Mouse (Mus musculus): ENCODE measurements around the gene Mtif3. TPM values are rescaled to one million over a fixed set of nuclear protein-coding genes. Genes with fewer than 3 reads are reported as not detected.
"Not testable (repeated sequence)": the region's sequence is repeated elsewhere in the genome, so short reads cannot be mapped to it uniquely, and the experiment has no call there.

The Mtif3 gene
- polyA plus RNA-seq, 1 experiment: 21.9 TPM

GRCm38 (mm10) chr5:146948508-146949088, 15.0 kb downstream of the Mtif3 start, which contains the start of gene Gtf3a:
Gene Gtf3a, plus strand, starts transcription at chr5:146948657.
- peak within 1 kb of the TSS; percentile 90 for H3K4me3 ChIP-seq (replicated peaks; ENCODE audit: insufficient read depth, low read depth, low read length)
- peak; percentile 99 for TF ChIP-seq POLR2A (IDR thresholded peaks at IDR 0.05; ENCODE audit: borderline replicate concordance, insufficient read depth, low read length)
- no peak for TF ChIP-seq CTCF (IDR thresholded peaks at IDR 0.05; ENCODE audit: borderline replicate concordance, insufficient read depth, low read depth, low read length)
- no peaks in the 10 kb centered on the region for H3K27me3 ChIP-seq (ENCODE audit: control insufficient read depth, insufficient read depth, low read length)
- no peaks in the 10 kb centered on the region for H3K4me1 ChIP-seq (ENCODE audit: control insufficient read depth, insufficient read depth, low read length)
- DNase-seq: peak; percentile 79 to 81
- H3K27ac ChIP-seq (ENCODE audit: insufficient read depth, low read length): peak within 1 kb of the TSS; percentile 54
- WGBS: 1% methylated on average over 62 of the region's 62 CpGs

- H3K27ac ChIP-seq (ENCODE audit: insufficient read depth, low read length): peak overlapping the region; percentile 54
- DNase-seq: no peak
- TF ChIP-seq CTCF (IDR thresholded peaks at IDR 0.05; ENCODE audit: borderline replicate concordance, insufficient read depth, low read depth, low read length) (no peak), POLR2A (IDR thresholded peaks at IDR 0.05; ENCODE audit: borderline replicate concordance, insufficient read depth, low read length) (no peak)
- H3K4me1 ChIP-seq (ENCODE audit: control insufficient read depth, insufficient read depth, low read length): no peaks in the 10 kb centered on the region
- WGBS: 9% methylated on average over 10 of the region's 10 CpGs
- no peaks in the 10 kb centered on the region for H3K27me3 ChIP-seq (ENCODE audit: control insufficient read depth, insufficient read depth, low read length)
- H3K4me3 ChIP-seq (replicated peaks; ENCODE audit: insufficient read depth, low read depth, low read length): peak overlapping the region; percentile 90
Observed at GRCm38 (mm10) chr5:146948041-146948507, 15.5 kb downstream of the Mtif3 start.

GRCm38 (mm10) chr5:146947497-146947896, 16.1 kb downstream of the Mtif3 start:
- no peak for DNase-seq
- Histone ChIP-seq H3K4me3 (replicated peaks; ENCODE audit: insufficient read depth, low read depth, low read length) (no peak overlapping the region), H3K27ac (ENCODE audit: insufficient read depth, low read length) (no peak overlapping the region), H3K4me1 (ENCODE audit: control insufficient read depth, insufficient read depth, low read length) (no peaks in the 10 kb centered on the region), H3K27me3 (ENCODE audit: control insufficient read depth, insufficient read depth, low read length) (no peaks in the 10 kb centered on the region)
- 94% methylated on average over 6 of the region's 6 CpGs for WGBS
- TF ChIP-seq POLR2A (IDR thresholded peaks at IDR 0.05; ENCODE audit: borderline replicate concordance, insufficient read depth, low read length) (no peak), CTCF (IDR thresholded peaks at IDR 0.05; ENCODE audit: borderline replicate concordance, insufficient read depth, low read depth, low read length) (no peak)

GRCm38 (mm10) chr5:146946682-146947081, 16.9 kb downstream of the Mtif3 start:
- WGBS: 87% methylated on average over 9 of the region's 9 CpGs
- Histone ChIP-seq H3K27ac (ENCODE audit: insufficient read depth, low read length) (no peak overlapping the region), H3K27me3 (ENCODE audit: control insufficient read depth, insufficient read depth, low read length) (no peaks in the 10 kb centered on the region), H3K4me1 (ENCODE audit: control insufficient read depth, insufficient read depth, low read length) (no peaks in the 10 kb centered on the region), H3K4me3 (replicated peaks; ENCODE audit: insufficient read depth, low read depth, low read length) (no peak overlapping the region)
- TF ChIP-seq POLR2A (IDR thresholded peaks at IDR 0.05; ENCODE audit: borderline replicate concordance, insufficient read depth, low read length) (no peak), CTCF (IDR thresholded peaks at IDR 0.05; ENCODE audit: borderline replicate concordance, insufficient read depth, low read depth, low read length) (no peak)
- DNase-seq: no peak

GRCm38 (mm10) chr5:146944568-146944967, 19.0 kb downstream of the Mtif3 start:
- WGBS: 95% methylated on average over 2 of the region's 2 CpGs

GRCm38 (mm10) chr5:146942965-146943364, 20.6 kb downstream of the Mtif3 start:
- no peak for DNase-seq
- no peak overlapping the region for H3K4me3 ChIP-seq (replicated peaks; ENCODE audit: insufficient read depth, low read depth, low read length)
- H3K27ac ChIP-seq (ENCODE audit: insufficient read depth, low read length): no peak overlapping the region
- no peaks in the 10 kb centered on the region; the same call in 1 of the 2 replicates for H3K27me3 ChIP-seq (ENCODE audit: control insufficient read depth, insufficient read depth, low read length)
- 76% methylated on average over 15 of the region's 15 CpGs for WGBS
- TF ChIP-seq POLR2A (IDR thresholded peaks at IDR 0.05; ENCODE audit: borderline replicate concordance, insufficient read depth, low read length) (no peak), CTCF (IDR thresholded peaks at IDR 0.05; ENCODE audit: borderline replicate concordance, insufficient read depth, low read depth, low read length) (no peak)
- no peaks in the 10 kb centered on the region for H3K4me1 ChIP-seq (ENCODE audit: control insufficient read depth, insufficient read depth, low read length)

More at GRCm38 (mm10) chr5:146944568-146944967, 19.0 kb downstream of the Mtif3 start:
- no peak overlapping the region for H3K27ac ChIP-seq (ENCODE audit: insufficient read depth, low read length)
- TF ChIP-seq POLR2A (IDR thresholded peaks at IDR 0.05; ENCODE audit: borderline replicate concordance, insufficient read depth, low read length) (no peak), CTCF (IDR thresholded peaks at IDR 0.05; ENCODE audit: borderline replicate concordance, insufficient read depth, low read depth, low read length) (no peak)
- no peak for DNase-seq
- no peaks in the 10 kb centered on the region for H3K27me3 ChIP-seq (ENCODE audit: control insufficient read depth, insufficient read depth, low read length)
- H3K4me3 ChIP-seq (replicated peaks; ENCODE audit: insufficient read depth, low read depth, low read length): no peak overlapping the region
- H3K4me1 ChIP-seq (ENCODE audit: control insufficient read depth, insufficient read depth, low read length): no peaks in the 10 kb centered on the region

GRCm38 (mm10) chr5:146941939-146942338, 21.7 kb downstream of the Mtif3 start:
- not testable (repeated sequence) for H3K4me3 ChIP-seq (replicated peaks; ENCODE audit: insufficient read depth, low read depth, low read length); H3K27me3 ChIP-seq (ENCODE audit: control insufficient read depth, insufficient read depth, low read length); DNase-seq; H3K27ac ChIP-seq (ENCODE audit: insufficient read depth, low read length); H3K4me1 ChIP-seq (ENCODE audit: control insufficient read depth, insufficient read depth, low read length)
- WGBS: 18% methylated on average over 2 of the region's 2 CpGs

- Histone ChIP-seq H3K4me1 (ENCODE audit: control insufficient read depth, insufficient read depth, low read length) (no peaks in the 10 kb centered on the region), H3K27ac (ENCODE audit: insufficient read depth, low read length) (no peak overlapping the region), H3K27me3 (ENCODE audit: control insufficient read depth, insufficient read depth, low read length) (no peaks in the 10 kb centered on the region; the same call in 1 of the 2 replicates), H3K4me3 (replicated peaks; ENCODE audit: insufficient read depth, low read depth, low read length) (no peak overlapping the region)
- peak in 1 of 2 experiments; percentile 48 for DNase-seq
- peak; percentile 63; the same call in 1 of the 2 replicates for TF ChIP-seq CTCF (IDR thresholded peaks at IDR 0.05; ENCODE audit: borderline replicate concordance, insufficient read depth, low read depth, low read length)
- TF ChIP-seq POLR2A (IDR thresholded peaks at IDR 0.05; ENCODE audit: borderline replicate concordance, insufficient read depth, low read length): no peak
- WGBS: 10% methylated on average over 7 of the region's 7 CpGs
Observed at GRCm38 (mm10) chr5:146940219-146940618, 23.4 kb downstream of the Mtif3 start.
